Mouse (Mus musculus) lung, adult 2 months (tissue): ENCODE measurements around the gene Zkscan6. TPM values are rescaled to one million over a fixed set of nuclear protein-coding genes. Genes with fewer than 3 reads are reported as not detected.

Source experiments
- DNase-seq: peaks from one replicate; pipeline ENCODE4 v3.0.0; 2022
- H3K4me1 ChIP-seq: fragments of 200-500 bp; 2 replicates; pipeline ENCODE4 v1.6.1; 2011; ENCODE audit warnings: low read length; ENCODE audit not compliant: control insufficient read depth, insufficient read depth
- H3K4me3 ChIP-seq: fragments of 200-500 bp; replicated peaks from 2 replicates; pipeline ENCODE3; 2011; ENCODE audit warnings: low read depth, mild to moderate bottlenecking, control low read depth, low read length; ENCODE audit errors: extremely low read depth
- CTCF ChIP-seq: fragments of 200-500 bp; IDR thresholded peaks from 2 replicates; pipeline ENCODE4 v1.5.1; 2011; ENCODE audit warnings: mild to moderate bottlenecking, low read length, control low read depth; ENCODE audit not compliant: insufficient read depth
- POLR2A ChIP-seq: fragments of 200-500 bp; IDR thresholded peaks from 2 replicates; pipeline ENCODE4 v1.6.1; 2011; ENCODE audit warnings: low read depth, mild to moderate bottlenecking, control low read depth, low read length, borderline replicate concordance; ENCODE audit errors: extremely low read depth
- WGBS: fragments of 180-500 bp; shearing (Covaris S2); methylation state at CpG from one replicate; pipeline ENCODE4 v1.1.7; 2018; 5-methylcytosine and 5-hydroxymethylcytosine counted together
- polyA plus RNA-seq: library from polyadenylated mRNA; depleted of rRNA; stranded (reverse); fragments of >200 nt; gene quantifications from 2 replicates; pipeline ENCODE4 v1.2.3, GENCODE M21; 2012; rRNA removed

The Zkscan6 gene
- polyA plus RNA-seq, 1 experiment, result 3.6 TPM

DNA sequence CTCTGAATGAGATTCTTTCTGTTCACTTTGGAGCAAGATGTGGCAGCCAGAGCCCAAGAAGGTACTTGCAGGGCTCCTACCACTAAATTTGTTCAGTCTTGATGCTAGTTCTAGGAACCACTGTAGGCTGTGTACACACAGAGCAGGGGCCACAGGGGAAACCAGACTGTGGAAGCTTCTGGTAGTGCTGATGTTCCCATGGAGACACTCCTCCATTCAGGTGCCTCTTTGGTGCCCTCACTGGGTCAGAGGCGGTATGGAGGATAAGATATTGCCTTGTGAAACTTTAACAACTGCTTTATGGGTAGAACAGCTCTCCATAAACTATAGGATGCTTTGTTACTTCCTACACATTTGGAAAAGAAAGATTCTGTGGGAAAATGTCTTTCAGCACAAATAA, 45.1 kb downstream of the Zkscan6 start:
- TF ChIP-seq POLR2A, result no peak
- no peak for TF ChIP-seq CTCF
- Histone ChIP-seq H3K4me3 (no peak overlapping the region), H3K4me1 (no peaks in the 10 kb centered on the region)
- WGBS, result 24% methylated on average over 1 of the region's 1 CpGs
- no peak for DNase-seq

DNA sequence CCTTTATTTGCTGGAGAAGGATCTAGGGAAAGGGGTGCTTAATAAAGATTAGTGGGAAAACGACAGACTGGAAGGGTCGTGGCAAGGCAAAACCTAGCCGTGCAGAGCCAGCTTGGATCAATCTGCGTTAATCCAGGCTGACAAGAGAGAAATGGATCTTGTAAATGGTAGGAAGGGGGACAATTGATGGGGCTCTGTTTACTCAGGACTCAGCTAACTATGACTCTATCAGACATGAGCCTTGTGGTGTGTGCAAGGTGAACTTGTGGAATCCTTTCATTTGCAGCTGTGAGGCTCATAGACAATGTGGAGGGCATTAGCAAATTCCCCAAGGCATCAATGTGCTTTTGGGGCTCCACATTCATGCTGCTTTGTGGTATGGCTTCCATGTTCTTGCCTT, 54.5 kb downstream of the Zkscan6 start:
- Histone ChIP-seq H3K4me1 (no peaks in the 10 kb centered on the region), H3K4me3 (no peak overlapping the region)
- 36% methylated on average over 4 of the region's 4 CpGs for WGBS
- DNase-seq, result no peak
- TF ChIP-seq POLR2A, result no peak
- no peak for TF ChIP-seq CTCF

DNA sequence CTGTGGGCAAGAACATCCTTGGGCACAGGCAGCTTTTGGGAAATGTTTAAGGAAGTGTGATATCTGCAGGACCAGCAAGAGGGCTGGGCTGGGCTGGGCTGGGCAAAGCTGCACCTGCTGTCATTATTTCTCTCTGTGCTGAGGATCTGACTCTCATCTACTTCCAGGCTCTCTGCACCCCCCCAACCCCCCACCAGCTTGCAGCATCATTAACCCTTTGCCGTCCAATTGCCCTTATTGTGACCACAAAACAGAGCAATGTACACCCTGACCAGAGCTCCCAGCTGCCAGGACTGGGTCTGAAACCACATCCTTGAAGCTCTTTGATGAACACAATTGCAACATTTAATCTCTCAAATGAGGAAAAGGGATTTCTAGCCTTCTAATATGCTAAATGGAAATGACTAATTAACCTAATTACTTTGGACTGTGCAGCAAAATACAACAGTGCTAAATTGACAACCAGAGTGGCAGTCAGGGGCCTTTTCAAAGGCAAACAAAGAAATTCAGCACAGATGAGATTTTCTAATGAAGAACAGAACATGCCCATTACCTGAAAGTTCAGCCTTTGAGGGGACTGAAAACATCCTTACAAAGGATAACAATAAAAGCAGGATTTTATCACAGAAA, 70.3 kb downstream of the Zkscan6 start:
- no peak for TF ChIP-seq CTCF
- TF ChIP-seq POLR2A, result no peak
- no peak for DNase-seq
- WGBS, result 53% methylated on average over 1 of the region's 1 CpGs
- Histone ChIP-seq H3K4me1 (no peaks in the 10 kb centered on the region), H3K4me3 (no peak overlapping the region)

Other genes with a start within 250 kb of the Zkscan6 start
- 11.5 and 18.4 TPM in 2 replicates for gene Map2k4, start 18.9 kb upstream of the Zkscan6 start, polyA plus RNA-seq